Mouse (Mus musculus) erythroid progenitor cell, adult 5-6 weeks (primary cell): ENCODE data around the gene Iqcf3. TPM values are rescaled to one million over a fixed set of nuclear protein-coding genes. Genes with fewer than 3 reads are reported as not detected.

Experiments
- ATAC-seq: replicated peaks from 2 replicates; pipeline ENCODE4 v1.8.0; 2016; ENCODE audit warnings: moderate number of reproducible peaks, mild to moderate bottlenecking, moderate TSS enrichment, inconsistent platforms; ENCODE audit not compliant: poor library complexity, low FRiP score, severe bottlenecking
- total RNA-seq, 2 experiments: library from RNA; stranded (forward) in 1 of 2; stranded (reverse) in 1 of 2; fragments of 150-400 nt in 1 of 2; fragments of 186-747, 209-891 nt in 1 of 2; gene quantifications; 2 replicates each; pipeline versions ENCODE4 v1.2.3 to v1.2.4; 2015 to 2017; ENCODE audit warnings: low replicate concordance in 2 of 2

Gene Iqcf3
- total RNA-seq, 2 experiments from 2014 or later = not detected

DNA sequence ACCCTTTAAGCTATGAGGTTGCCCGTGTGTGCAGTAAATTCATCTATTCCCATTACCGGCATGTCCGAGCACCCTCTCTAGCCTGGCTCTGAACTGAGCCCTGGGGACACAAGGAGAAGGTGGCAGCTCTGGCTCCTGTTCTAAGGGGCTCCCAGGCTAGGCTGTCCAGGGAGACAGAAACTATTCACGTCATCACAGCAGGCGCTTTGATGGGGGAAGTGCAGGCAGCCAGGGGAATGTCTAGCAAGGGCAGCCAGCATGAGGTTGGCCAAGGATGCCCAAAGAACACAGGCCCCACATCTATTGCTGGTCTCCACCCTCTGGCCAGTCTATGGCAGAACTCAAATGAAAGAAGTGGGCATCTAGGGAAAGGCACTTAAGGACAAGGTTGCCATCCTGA is 103.5 kb downstream of the Iqcf3 start:
- ATAC-seq = no peak

DNA sequence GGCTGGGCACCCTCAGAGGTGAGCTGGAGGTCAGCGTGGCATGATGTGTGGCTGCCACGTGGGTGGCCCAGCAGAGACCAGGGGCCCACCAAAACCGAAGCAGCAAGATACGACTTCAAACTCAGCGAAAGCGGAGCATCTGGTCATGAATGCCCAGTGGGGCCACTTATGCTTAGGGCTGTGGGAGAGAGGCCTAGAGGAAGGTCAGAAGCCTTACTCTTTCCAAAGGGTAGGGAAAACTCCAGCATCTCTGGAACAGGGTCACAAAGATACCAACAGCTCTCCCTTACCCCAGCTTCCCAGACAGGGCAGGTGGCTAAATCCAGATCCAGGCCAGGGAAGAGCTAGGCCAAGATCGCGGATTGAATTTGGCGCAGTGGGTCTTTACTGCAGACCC is 104.3 kb downstream of the Iqcf3 start:
- no peak for ATAC-seq

DNA sequence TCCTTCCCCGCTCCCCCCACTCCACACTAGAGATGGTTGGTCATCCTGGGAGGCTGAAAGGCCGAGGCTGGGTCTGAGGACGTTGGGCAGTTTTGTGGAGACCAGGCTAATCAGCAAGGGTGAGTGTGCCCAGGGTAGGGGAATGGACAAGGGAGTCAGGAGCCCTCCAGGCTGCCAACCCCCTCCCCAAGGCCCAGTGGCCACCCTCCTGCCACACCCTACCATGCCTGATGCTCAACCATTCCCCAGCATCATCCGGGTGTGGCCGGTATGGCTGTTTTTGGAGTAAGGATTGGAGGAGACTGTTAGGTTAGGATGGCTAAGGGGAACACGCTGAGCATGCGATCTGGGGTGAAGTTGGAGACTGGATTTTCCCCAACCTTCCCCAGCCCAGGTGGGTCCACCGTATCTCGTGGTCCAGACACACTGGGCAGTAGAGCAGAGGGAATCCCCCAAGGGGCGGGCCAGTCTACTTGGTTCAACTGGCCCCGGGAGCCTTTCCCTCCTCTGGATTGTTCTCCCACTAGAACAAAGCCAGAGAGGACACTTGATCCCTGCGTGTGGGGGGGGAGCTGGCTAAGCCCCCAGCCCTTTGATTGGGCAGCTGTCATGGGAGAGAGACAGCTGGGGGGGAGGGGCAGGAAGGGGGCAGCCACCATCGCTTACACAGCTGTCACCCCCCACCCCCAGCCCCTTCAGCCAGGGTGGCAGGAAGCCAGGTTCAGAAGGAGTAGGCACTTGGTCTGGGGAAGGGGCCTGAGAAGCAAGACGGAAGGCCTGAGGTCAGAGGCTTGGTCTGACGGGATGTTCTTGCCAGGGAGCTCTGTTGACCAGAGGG is 104.9 kb downstream of the Iqcf3 start:
- ATAC-seq = no peak

DNA sequence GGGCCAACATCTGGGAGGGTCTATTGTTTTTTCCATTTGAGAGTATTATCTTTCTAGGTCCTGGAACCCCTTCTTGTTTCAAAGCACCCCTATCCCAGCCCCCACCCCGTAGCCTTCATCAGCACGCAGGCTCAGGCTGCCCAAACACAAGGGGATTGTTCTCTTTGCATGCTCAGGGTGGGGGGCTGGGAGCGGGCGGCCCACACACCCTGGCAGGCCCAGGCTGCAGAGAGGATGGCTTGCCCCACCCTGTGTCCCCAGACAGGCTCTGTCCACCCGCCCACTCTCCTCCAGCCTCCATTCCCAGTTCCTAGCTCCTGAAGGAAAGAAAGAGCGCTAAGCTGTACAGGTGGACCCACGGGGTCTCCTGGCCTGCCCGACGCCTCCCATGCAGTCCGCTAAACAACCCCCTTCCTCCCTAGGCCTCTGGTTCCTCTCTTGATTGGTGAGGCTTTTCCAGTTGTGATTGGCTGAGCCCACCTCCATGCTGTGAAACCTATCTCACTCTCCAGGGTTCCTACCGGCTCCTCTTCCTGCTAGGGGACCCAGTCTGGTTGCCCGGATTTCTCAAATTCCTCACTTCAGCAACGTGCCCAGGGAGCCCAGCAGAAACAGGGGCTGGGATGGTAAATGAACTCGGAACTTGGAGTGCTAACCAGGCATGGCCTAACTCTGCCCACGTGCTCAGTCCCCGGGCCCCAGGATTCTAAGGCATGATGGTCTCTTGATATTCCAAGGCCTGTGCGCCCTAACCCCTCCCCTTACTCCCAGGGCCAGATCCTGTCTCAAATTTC is 106.3 kb downstream of the Iqcf3 start:
- no peak for ATAC-seq

DNA sequence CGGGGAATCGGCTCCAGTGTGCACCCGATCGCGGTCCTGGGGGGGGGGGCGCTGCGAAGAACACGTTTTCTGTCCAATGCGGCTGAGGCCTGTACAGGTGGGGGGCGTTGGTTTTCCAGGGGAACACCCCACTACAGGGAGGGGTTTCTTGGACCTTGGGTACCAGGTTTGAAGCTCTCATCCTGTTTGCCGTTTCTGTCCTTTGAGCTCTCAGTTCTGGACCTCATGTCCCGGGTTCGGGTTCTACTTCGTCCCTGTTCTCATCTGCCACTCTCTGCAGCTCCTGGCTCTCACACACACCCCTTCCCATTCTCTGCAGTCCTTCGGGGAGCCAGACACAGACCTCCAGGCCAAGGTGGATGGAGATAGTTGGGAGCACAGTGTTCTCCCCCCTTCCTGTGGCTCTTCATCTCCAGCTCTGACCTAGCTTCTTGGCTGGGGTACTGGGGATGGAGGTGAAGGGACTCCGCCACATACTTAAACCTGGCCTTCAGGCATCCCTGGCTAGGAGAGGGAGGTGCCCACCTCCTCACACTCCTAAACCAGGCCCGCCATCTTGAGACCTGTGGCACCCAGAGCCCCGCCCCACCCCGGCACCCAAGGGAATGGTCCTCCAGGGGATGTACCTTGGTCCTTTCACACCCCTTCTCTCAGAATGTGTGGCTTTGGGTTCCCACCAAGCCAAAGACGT is 107.2 kb downstream of the Iqcf3 start:
- ATAC-seq = no peak

DNA sequence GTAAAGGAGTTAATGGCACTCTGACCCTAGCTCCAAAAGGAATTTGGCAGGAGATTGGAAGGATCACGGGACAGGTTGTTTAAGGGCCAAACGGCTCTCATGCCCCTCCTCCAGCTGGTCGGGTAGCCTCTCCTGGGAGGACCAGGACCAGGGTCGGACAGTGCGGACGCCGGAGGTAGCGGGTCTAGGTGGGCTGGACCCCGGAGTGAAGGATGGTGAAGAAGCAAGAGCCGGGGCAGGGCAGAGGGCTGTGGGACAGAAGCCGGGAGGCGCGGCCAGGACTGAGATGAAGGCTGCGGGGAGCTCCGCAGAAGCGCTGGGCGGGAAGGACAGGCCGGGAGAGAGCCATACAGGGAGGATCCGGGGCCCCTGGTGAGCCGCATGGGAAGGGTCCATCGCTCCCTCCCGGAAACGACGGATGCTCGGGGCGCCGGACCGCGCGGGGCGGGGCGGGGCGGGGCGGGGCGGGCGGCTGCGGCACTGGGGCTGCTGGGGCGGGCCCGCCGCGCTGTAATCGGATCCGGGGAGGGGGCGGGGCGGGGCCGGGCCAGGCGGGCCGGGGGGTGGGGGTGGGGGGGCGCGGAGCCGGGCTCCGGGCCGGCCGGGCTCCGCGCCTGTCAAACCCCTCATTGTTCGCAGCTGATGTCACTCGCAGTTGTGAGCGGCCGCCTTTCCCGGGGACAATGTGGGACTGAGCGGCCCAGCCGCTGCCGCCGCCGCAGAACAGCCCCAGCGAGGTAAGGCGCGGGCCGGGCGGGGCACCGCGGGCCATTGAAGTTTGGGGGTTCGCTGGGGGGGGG is 108.0 kb downstream of the Iqcf3 start, which contains the start of gene Pcbp4:
Gene Pcbp4, plus strand, starts transcription at position 21 of the 800 bp plus-strand sequence.
- ATAC-seq = 0 out of 2 replicates have a peak, but pooled peaks have one; percentile 21

Other genes with a start within 250 kb of the Iqcf3 start
- gene Dusp7, start 193.0 kb downstream of the Iqcf3 start, total RNA-seq (2015; ENCODE audit: low replicate concordance) = 13.3 and 19.3 TPM in 2 replicates
- gene Dusp7, start 193.0 kb downstream of the Iqcf3 start, total RNA-seq (2017; ENCODE audit: low replicate concordance) = 2.7 and 3.9 TPM in 2 replicates
- gene Rpl29, start 132.2 kb downstream of the Iqcf3 start, total RNA-seq (2015; ENCODE audit: low replicate concordance) = 733 and 902 TPM in 2 replicates
- gene Rpl29, start 132.2 kb downstream of the Iqcf3 start, total RNA-seq (2017; ENCODE audit: low replicate concordance) = 361 and 381 TPM in 2 replicates
- gene Acy1, start 123.3 kb downstream of the Iqcf3 start, total RNA-seq (2015; ENCODE audit: low replicate concordance) = 2.9 TPM in 1 of 2 replicates, not detected in the other
- 0.30 and 0.39 TPM in 2 replicates for gene Acy1, start 123.3 kb downstream of the Iqcf3 start, total RNA-seq (2017; ENCODE audit: low replicate concordance)
- gene Abhd14b, start 114.2 kb downstream of the Iqcf3 start, total RNA-seq (2015; ENCODE audit: low replicate concordance) = 1.3 TPM in 1 of 2 replicates, not detected in the other
- gene Abhd14b, start 114.2 kb downstream of the Iqcf3 start, total RNA-seq (2017; ENCODE audit: low replicate concordance) = 0.91 TPM in 1 of 2 replicates, not detected in the other
- 3.2 and 3.4 TPM in 2 replicates for gene Abhd14a, start 114.0 kb downstream of the Iqcf3 start, total RNA-seq (2015; ENCODE audit: low replicate concordance)
- gene Abhd14a, start 114.0 kb downstream of the Iqcf3 start, total RNA-seq (2017; ENCODE audit: low replicate concordance) = 0.77 and 2.0 TPM in 2 replicates
- gene Pcbp4, start 108.3 kb downstream of the Iqcf3 start, total RNA-seq (2015; ENCODE audit: low replicate concordance) = 9.2 TPM in 1 of 2 replicates, not detected in the other
- gene Pcbp4, start 108.3 kb downstream of the Iqcf3 start, total RNA-seq (2017; ENCODE audit: low replicate concordance) = not detected in 2 replicates
- gene Gpr62, start 95.7 kb downstream of the Iqcf3 start, total RNA-seq (2015; ENCODE audit: low replicate concordance) = not detected in 2 replicates
- not detected in 2 replicates for gene Gpr62, start 95.7 kb downstream of the Iqcf3 start, total RNA-seq (2017; ENCODE audit: low replicate concordance)
- gene Rrp9, start 85.7 kb downstream of the Iqcf3 start, total RNA-seq (2015; ENCODE audit: low replicate concordance) = not detected in 2 replicates
- gene Rrp9, start 85.7 kb downstream of the Iqcf3 start, total RNA-seq (2017; ENCODE audit: low replicate concordance) = 1.3 and 3.9 TPM in 2 replicates
- 3.2 and 4.2 TPM in 2 replicates for gene Parp3, start 84.7 kb downstream of the Iqcf3 start, total RNA-seq (2015; ENCODE audit: low replicate concordance)
- gene Parp3, start 84.7 kb downstream of the Iqcf3 start, total RNA-seq (2017; ENCODE audit: low replicate concordance) = 2.3 and 3.3 TPM in 2 replicates
- not detected in 2 replicates for gene Iqcf1, start 61.7 kb downstream of the Iqcf3 start, total RNA-seq (2015; ENCODE audit: low replicate concordance)
- gene Iqcf1, start 61.7 kb downstream of the Iqcf3 start, total RNA-seq (2017; ENCODE audit: low replicate concordance) = not detected in 2 replicates
- gene Iqcf5, start 47.1 kb downstream of the Iqcf3 start, total RNA-seq (2015; ENCODE audit: low replicate concordance) = not detected in 2 replicates
- gene Iqcf5, start 47.1 kb downstream of the Iqcf3 start, total RNA-seq (2017; ENCODE audit: low replicate concordance) = not detected in 2 replicates
- gene Iqcf4, start 9.4 kb upstream of the Iqcf3 start, total RNA-seq (2015; ENCODE audit: low replicate concordance) = not detected in 2 replicates
- gene Iqcf4, start 9.4 kb upstream of the Iqcf3 start, total RNA-seq (2017; ENCODE audit: low replicate concordance) = not detected in 2 replicates
- not detected in 2 replicates for gene Iqcf6, start 65.0 kb upstream of the Iqcf3 start, total RNA-seq (2015; ENCODE audit: low replicate concordance)
- not detected in 2 replicates for gene Iqcf6, start 65.0 kb upstream of the Iqcf3 start, total RNA-seq (2017; ENCODE audit: low replicate concordance)
- not detected in 2 replicates for gene Grm2, start 94.5 kb upstream of the Iqcf3 start, total RNA-seq (2015; ENCODE audit: low replicate concordance)
- gene Grm2, start 94.5 kb upstream of the Iqcf3 start, total RNA-seq (2017; ENCODE audit: low replicate concordance) = not detected in 2 replicates
- 5.0 and 12.2 TPM in 2 replicates for gene Tex264, start 124.3 kb upstream of the Iqcf3 start, total RNA-seq (2015; ENCODE audit: low replicate concordance)
- 1.8 and 23.2 TPM in 2 replicates for gene Tex264, start 124.3 kb upstream of the Iqcf3 start, total RNA-seq (2017; ENCODE audit: low replicate concordance)
- gene Rad54l2, start 227.6 kb upstream of the Iqcf3 start, total RNA-seq (2015; ENCODE audit: low replicate concordance) = 4.0 and 4.6 TPM in 2 replicates
- 6.5 and 8.4 TPM in 2 replicates for gene Rad54l2, start 227.6 kb upstream of the Iqcf3 start, total RNA-seq (2017; ENCODE audit: low replicate concordance)